ENCODE assay signal across 20 mouse cellular contexts in the genomic region with DNA sequence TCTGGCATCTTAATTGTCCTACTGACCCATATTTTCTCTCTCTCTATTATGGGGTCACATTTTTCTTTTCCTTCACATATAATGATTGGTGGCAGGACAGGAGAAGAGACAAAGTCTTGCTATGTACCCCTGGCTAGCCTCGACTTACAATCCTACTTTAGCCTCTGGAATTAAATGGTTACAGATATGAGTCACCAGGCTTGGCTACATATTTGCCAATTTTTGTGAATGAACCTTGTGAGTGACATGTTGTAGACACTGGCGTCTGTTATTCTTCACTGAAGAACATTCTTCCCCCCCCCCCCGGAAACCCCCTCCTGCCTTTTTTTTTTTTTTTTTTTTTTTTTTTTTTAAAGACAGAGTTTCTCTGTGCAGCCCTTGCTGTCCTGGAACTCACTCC. TPM values are rescaled to one million over a fixed set of nuclear protein-coding genes. Genes with fewer than 3 reads are reported as not detected.
DNase-seq lines count a peak whose midpoint lies in the region; ATAC-seq and TF ChIP-seq lines count a peak whose summit lies in the region.
"Had no signal": no experiment of that assay in that cellular context is flagged by ENCODE, and none has a peak within 500 bp of the region (broad histone marks: within the 10 kb centered on the region; RNA-seq: fewer than 3 reads in every experiment).

No protein-coding gene starts in this region.

- ATAC-seq in kidney, embryonic 15.5 days (replicated peaks; ENCODE audit: low FRiP score), result no peak
- ATAC-seq: CD4-positive, CD25-positive, alpha-beta regulatory T cell, adult 4 months had no signal

- peaks cover 9 to 22% of the 10 kb centered on the region in 2 experiments for H3K4me1 ChIP-seq in CH12.LX (ENCODE audit: control insufficient read depth in 1 of 2, insufficient read depth in 2 of 2)
- peaks cover 13% of the 10 kb centered on the region for H3K4me1 ChIP-seq in kidney, embryonic 15.5 days
- H3K4me1 ChIP-seq: forebrain, embryonic 15.5 days had no signal

- no peak for TF ChIP-seq RAD21 in CH12.LX (IDR thresholded peaks at IDR 0.05; ENCODE audit: low read depth, low read length)

- H3K9me3 ChIP-seq in CH12.LX (replicated peaks; ENCODE audit: low read length), result peaks cover 6% of the 10 kb centered on the region
- H3K9me3 ChIP-seq in kidney, embryonic 15.5 days (replicated peaks), result no peaks in the 10 kb centered on the region
- H3K9me3 ChIP-seq: forebrain, embryonic 13.5 days; forebrain, embryonic 15.5 days had no signal

- TF ChIP-seq EP300 in CH12.LX (IDR thresholded peaks at IDR 0.05; ENCODE audit: low read length), result no peak

- H3K27ac ChIP-seq in CH12.LX (ENCODE audit: insufficient read depth, low read depth), result no peak overlapping the region
- H3K27ac ChIP-seq in kidney, embryonic 15.5 days, result no peak overlapping the region
- H3K27ac ChIP-seq: embryonic facial prominence, embryonic 10.5 days; embryonic facial prominence, embryonic 12.5 days; forebrain, embryonic 13.5 days; forebrain, embryonic 15.5 days had no signal

- TF ChIP-seq POLR2A in CH12.LX (IDR thresholded peaks at IDR 0.05; ENCODE audit: low read depth, low read length), result no peak

- H3K27me3 ChIP-seq in CH12.LX (replicated peaks), result no peaks in the 10 kb centered on the region
- no peaks in the 10 kb centered on the region for H3K27me3 ChIP-seq in kidney, embryonic 15.5 days
- H3K27me3 ChIP-seq: embryonic facial prominence, embryonic 12.5 days; forebrain, embryonic 13.5 days; forebrain, embryonic 15.5 days had no signal

- no peaks in the 10 kb centered on the region for H3K79me2 ChIP-seq in CH12.LX (replicated peaks; ENCODE audit: control insufficient read depth, extremely low read depth, insufficient read depth, poor library complexity, severe bottlenecking)

- WGBS in kidney, embryonic 15.5 days, result 69% methylated on average over 3 of the region's 3 CpGs

- no peaks in the 10 kb centered on the region for H3K36me3 ChIP-seq in CH12.LX (replicated peaks in 1 of 2; ENCODE audit: control insufficient read depth in 1 of 2, insufficient read depth in 1 of 2, low read length in 1 of 2)
- H3K36me3 ChIP-seq in kidney, embryonic 15.5 days, result no peaks in the 10 kb centered on the region
- H3K36me3 ChIP-seq: embryonic facial prominence, embryonic 10.5 days; embryonic facial prominence, embryonic 12.5 days; forebrain, embryonic 15.5 days had no signal

- dilution Hi-C loops in CH12.LX (cut with MboI; ENCODE audit: extremely low pct_ligation_motif_present, extremely low pct_unique_long_range_greater_than_20kb, low sequenced_read_pairs), result no loop called here

- H3K4me3 ChIP-seq in CH12.LX (replicated peaks in 1 of 3; ENCODE audit: low read depth in 2 of 3, low read length in 2 of 3, poor library complexity in 1 of 3), result no peak overlapping the region
- H3K4me3 ChIP-seq in kidney, embryonic 15.5 days (replicated peaks), result no peak overlapping the region
- H3K4me3 ChIP-seq: embryonic facial prominence, embryonic 10.5 days; embryonic facial prominence, embryonic 12.5 days; forebrain, embryonic 13.5 days; forebrain, embryonic 15.5 days had no signal

- no peak overlapping the region for H3K9ac ChIP-seq in CH12.LX (ENCODE audit: insufficient read depth, low read depth)
- no peak overlapping the region for H3K9ac ChIP-seq in kidney, embryonic 15.5 days
- H3K9ac ChIP-seq: embryonic facial prominence, embryonic 12.5 days; forebrain, embryonic 13.5 days; forebrain, embryonic 15.5 days; forebrain, postnatal 0 days had no signal

- H3K4me2 ChIP-seq in CH12.LX (ENCODE audit: insufficient read depth, low read depth, poor library complexity, severe bottlenecking), result no peak overlapping the region
- H3K4me2 ChIP-seq in kidney, embryonic 15.5 days, result no peak overlapping the region
- H3K4me2 ChIP-seq: embryonic facial prominence, embryonic 12.5 days; forebrain, embryonic 13.5 days; forebrain, embryonic 15.5 days had no signal

- DNase-seq in 3134 (ENCODE audit: extremely low read depth, insufficient read length, low spot score), result peak; percentile 39
- DNase-seq in CH12.LX (ENCODE audit: extremely low read depth), result no peak
- peak; percentile 73 for DNase-seq in NIH3T3 (ENCODE audit: low read depth)
- DNase-seq in kidney, postnatal 4 days, result no peak
- DNase-seq: adrenal gland, adult 2 months; adrenal gland, postnatal 10 days; adrenal gland, postnatal 25 days; B cell, adult 2 months; cerebellum, adult 11-12 months; cerebellum, adult 2 months; cerebellum, adult 9-10 months; cerebellum, postnatal 10 days; cerebellum, postnatal 25 days had no signal

- TF ChIP-seq CTCF in CH12.LX (conservative IDR thresholded peaks at IDR 0.05 in 1 of 2, IDR thresholded peaks at IDR 0.05 in 1 of 2; ENCODE audit: low read depth in 2 of 2, low read length in 2 of 2), result no peak

- in situ Hi-C loops in CH12.LX (cut with MboI; ENCODE audit: low pct_ligation_motif_present, low pct_unique_long_range_greater_than_20kb, low sequenced_read_pairs), result no loop called here

TF ChIP-seq in CH12.LX, 34 proteins besides CTCF, POLR2A, EP300 and RAD21:
- no peak for TF ChIP-seq ZC3H11A (IDR thresholded peaks at IDR 0.05; ENCODE audit: low read depth, low read length)
- TF ChIP-seq ZNF384 (IDR thresholded peaks at IDR 0.05; ENCODE audit: low read depth, low read length), result peak; percentile 34; the same call in 1 of the 2 replicates

RNA-seq across cellular contexts. Expression of gene Sh3pxd2a, which starts 19.1 kb away (rescaled TPM):
- total RNA-seq in CH12.LX (2012; rRNA removed) (2.4 and 3.2 TPM in 2 replicates), CH12.LX (2014; rRNA removed) (1.2 and 1.3 TPM in 2 replicates)
- 4.6 and 4.9 TPM in 2 replicates for polyA plus RNA-seq in CH12.LX (2012; ENCODE audit: insufficient read length, low read depth)
- 5.5 and 6.4 TPM in 2 replicates for polyA plus RNA-seq in kidney, embryonic 15.5 days (2015; fragmentation: Nextera tagmentation; extraction: Ambion mirVana)

RNA-seq across cellular contexts. Expression of gene Stn1, which starts 54.0 kb away (rescaled TPM):
- total RNA-seq in CH12.LX (2012; rRNA removed) (21.8 and 25.3 TPM in 2 replicates), CH12.LX (2014; rRNA removed) (31.0 and 35.7 TPM in 2 replicates)
- polyA plus RNA-seq in CH12.LX (2012; ENCODE audit: insufficient read length, low read depth), result 16.9 and 18.3 TPM in 2 replicates
- 47.1 and 51.0 TPM in 2 replicates for polyA plus RNA-seq in kidney, embryonic 15.5 days (2015; fragmentation: Nextera tagmentation; extraction: Ambion mirVana)

Comparison
In these comparisons a context has a peak if more than half of its experiments do, and no peak if none do; other contexts are left out.
1. DNase-seq: peak in 3134 (single experiment) and NIH3T3 (single experiment); none in CH12.LX (single experiment) and kidney, postnatal 4 days (0 of 2).